Mouse (Mus musculus) left cerebral cortex, adult 2 months (tissue): ENCODE data around the gene Klc2. TPM values are rescaled to one million over a fixed set of nuclear protein-coding genes. Genes with fewer than 3 reads are reported as not detected.

ENCODE experiments used
- DNase-seq, 2 experiments: peaks; one replicate each; pipeline ENCODE4 v3.0.0; 2021 to 2022; ENCODE audit warnings: low spot score in 2 of 2, mixed read lengths in 1 of 2; ENCODE audit errors: extremely low spot score in 1 of 2
- H3K27ac ChIP-seq: fragments of 200-600 bp; 2 replicates; pipeline ENCODE4 v1.8.1; 2022
- H3K4me3 ChIP-seq: fragments of 200-600 bp; 2 replicates; pipeline ENCODE4 v1.8.1; 2022
- CTCF ChIP-seq: fragments of 200-600 bp; IDR thresholded peaks from 2 replicates; pipeline ENCODE4 v1.8.1; 2022; ENCODE audit warnings: antibody characterized with exemption, mild to moderate bottlenecking, moderate library complexity
- intact Hi-C: fragments of 180-260 bp; cut with DNase I; formaldehyde crosslinking; loops from one replicate; pipeline ENCODE4 v1.15.1; 2025
- total RNA-seq, 2 experiments: library from RNA; stranded (reverse); gene quantifications; 2 replicates each; pipeline ENCODE4 v1.2.3; 2021

Gene Klc2
- total RNA-seq, 2 experiments from 2014 or later = 279 to 291 TPM

DNA sequence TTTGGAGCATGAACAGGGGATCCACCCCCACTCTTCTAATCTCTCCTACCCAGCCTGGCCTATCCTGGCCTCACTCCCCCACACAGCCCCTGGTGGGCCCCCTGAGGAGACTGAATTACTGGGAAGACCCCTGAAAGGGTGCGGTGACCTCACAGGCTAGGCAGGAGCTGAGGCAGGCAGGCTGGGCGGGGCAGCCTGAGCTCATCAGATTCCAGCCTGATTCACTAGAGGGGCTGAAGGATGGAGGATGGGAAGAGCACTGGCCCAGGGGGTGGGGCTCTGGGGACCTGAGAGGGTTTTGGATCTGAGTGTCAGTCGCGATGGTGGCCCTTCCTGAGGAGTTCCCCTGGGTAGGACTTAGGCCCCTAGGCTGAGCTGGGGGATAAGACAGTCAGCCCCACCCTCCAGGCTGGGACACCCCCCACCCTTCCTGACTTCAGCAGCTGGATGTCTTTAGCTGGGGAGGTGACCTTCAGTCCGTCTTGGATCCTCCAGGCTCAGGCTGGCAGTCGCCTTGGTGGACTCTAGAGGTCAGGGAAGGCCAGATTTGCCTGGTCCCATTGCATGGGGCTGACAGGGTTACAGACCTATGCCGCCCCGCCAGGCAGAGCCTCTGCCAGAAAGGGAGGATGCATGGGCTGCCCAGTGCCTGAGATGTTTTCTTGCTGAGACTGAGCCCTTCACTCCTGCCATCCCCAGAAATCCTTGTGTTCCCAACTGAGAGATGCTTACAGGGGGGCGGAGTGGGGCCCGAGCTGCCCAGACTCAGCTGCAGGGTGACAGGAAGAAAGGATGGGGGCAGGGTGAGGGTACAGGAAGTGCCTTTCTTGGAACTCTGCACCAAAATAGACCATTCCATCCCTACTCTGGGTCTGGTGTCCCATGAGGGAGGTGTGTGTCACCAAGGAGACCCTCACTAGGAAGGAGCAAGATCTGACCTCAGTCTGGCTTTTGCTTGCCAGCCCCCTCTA, 59.3 kb downstream of the Klc2 start:
- Histone ChIP-seq H3K4me3 (no peak overlapping the region), H3K27ac (peak overlapping the region; percentile 8)
- no peak for DNase-seq
- intact Hi-C loops = no loop called here
- TF ChIP-seq CTCF = no peak

DNA sequence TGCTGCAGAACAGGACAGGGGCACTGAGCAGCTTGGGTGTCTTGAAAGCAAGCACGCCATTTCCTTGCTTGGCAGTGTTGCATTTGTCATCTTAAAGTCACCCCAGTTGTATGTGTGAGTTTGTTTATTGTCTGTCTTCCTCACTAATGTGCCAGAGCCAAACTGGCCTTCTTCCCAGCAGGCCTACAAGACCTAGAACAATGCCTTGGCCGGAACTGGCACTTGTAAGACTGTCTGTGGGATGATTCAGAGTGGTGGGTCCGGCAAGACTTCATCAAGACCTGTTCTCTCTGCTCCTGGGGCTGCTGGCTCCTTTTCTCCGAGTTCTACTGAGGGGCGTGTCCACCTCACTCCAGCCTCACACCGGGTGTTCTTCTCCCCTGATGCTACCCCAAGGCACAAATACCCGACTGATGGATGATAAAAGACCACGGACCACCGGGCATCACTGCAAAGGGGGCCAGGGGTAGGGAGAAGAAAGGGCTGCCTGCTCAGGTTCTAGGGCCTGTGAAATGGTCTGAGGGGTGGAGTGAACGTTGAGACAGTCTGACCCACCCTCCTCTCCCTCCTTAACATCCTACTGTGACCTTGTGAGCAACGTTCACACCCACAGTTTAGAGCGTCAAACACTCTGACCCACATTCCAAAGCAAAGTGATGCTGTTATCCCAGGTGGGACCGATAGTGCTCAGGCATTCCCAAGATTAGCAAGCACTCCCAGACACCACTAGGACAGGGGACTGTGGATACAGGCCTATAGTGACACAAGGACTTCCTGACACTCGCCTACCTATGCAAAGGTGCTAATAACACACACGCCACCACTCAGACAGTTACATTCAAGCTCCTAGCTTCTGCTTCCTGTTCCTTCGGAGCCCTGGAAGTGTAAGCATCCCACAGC, 60.2 kb downstream of the Klc2 start:
- intact Hi-C loops = loop anchor here (2.0 kb wide), 1 partner anchor 15 kb away; no protein-coding TSS in a partner anchor
- no peak for TF ChIP-seq CTCF
- no peak for DNase-seq
- Histone ChIP-seq H3K4me3 (no peak overlapping the region), H3K27ac (peak overlapping the region; percentile 8; the same call in 1 of the 2 replicates)

Other genes starting within 250 kb of the Klc2 start
- 1 to 10 TPM; 1.4 to 1.5 TPM for gene Actn3, start 240.7 kb downstream of the Klc2 start, total RNA-seq
- 10 to 100 TPM; 24.7 to 25.9 TPM for gene Zdhhc24, start 239.9 kb downstream of the Klc2 start, total RNA-seq
- 10 to 100 TPM; 40.0 to 48.1 TPM for gene Bbs1, start 211.9 kb downstream of the Klc2 start, total RNA-seq
- gene Dpp3, start 190.3 kb downstream of the Klc2 start, total RNA-seq = 10 to 100 TPM; 39.5 to 45.9 TPM
- gene Peli3, start 175.4 kb downstream of the Klc2 start, total RNA-seq = 10 to 100 TPM; 27.9 to 31.8 TPM
- 10 to 100 TPM; 52.7 to 55.3 TPM for gene Mrpl11, start 156.4 kb downstream of the Klc2 start, total RNA-seq
- 10 to 100 TPM; 21.7 to 33.7 TPM for gene Npas4, start 128.2 kb downstream of the Klc2 start, total RNA-seq
- gene Slc29a2, start 94.7 kb downstream of the Klc2 start, total RNA-seq = 10 to 100 TPM; 16.6 to 16.7 TPM
- gene B4gat1, start 79.7 kb downstream of the Klc2 start, total RNA-seq = 100 to 1,000 TPM; 109 to 131 TPM
- gene AC124502.3, start 79.7 kb downstream of the Klc2 start, total RNA-seq = 1 to 10 TPM; 4.9 to 5.8 TPM
- 10 to 100 TPM; 26.9 to 28.8 TPM for gene Brms1, start 77.2 kb downstream of the Klc2 start, total RNA-seq
- gene Rin1, start 68.1 kb downstream of the Klc2 start, total RNA-seq = 10 to 100 TPM; 94.6 to 95.9 TPM
- 1 to 10 TPM; 4.3 to 5.4 TPM for gene Cd248, start 50.5 kb downstream of the Klc2 start, total RNA-seq
- gene Tmem151a, start 33.0 kb downstream of the Klc2 start, total RNA-seq = 100 to 1,000 TPM; 154 to 156 TPM
- gene Yif1a, start 30.0 kb downstream of the Klc2 start, total RNA-seq = 10 to 100 TPM; 23.4 to 25.7 TPM
- 100 to 1,000 TPM; 214 to 247 TPM for gene Cnih2, start 20.0 kb downstream of the Klc2 start, total RNA-seq
- gene Rab1b, start 11.5 kb downstream of the Klc2 start, total RNA-seq = 100 to 1,000 TPM; 144 to 157 TPM
- gene Pacs1, start 154.6 kb upstream of the Klc2 start, total RNA-seq = 10 to 100 TPM; 57.5 to 61.2 TPM
- 100 to 1,000 TPM; 194 to 201 TPM for gene Sf3b2, start 176.9 kb upstream of the Klc2 start, total RNA-seq
- gene Gal3st3, start 179.8 kb upstream of the Klc2 start, total RNA-seq = 10 to 100 TPM; 78.0 to 80.9 TPM
- not detected for gene Catsper1, start 217.2 kb upstream of the Klc2 start, total RNA-seq
- 10 to 100 TPM; 25.7 to 27.4 TPM for gene Cst6, start 231.0 kb upstream of the Klc2 start, total RNA-seq
- gene Eif1ad, start 248.2 kb upstream of the Klc2 start, total RNA-seq = 10 to 100 TPM; 23.4 to 25.5 TPM
- gene Banf1, start 248.6 kb upstream of the Klc2 start, total RNA-seq = 10 to 100 TPM; 75.5 to 82.2 TPM